Mouse (Mus musculus) embryo, embryonic 9.5 days (tissue): ENCODE results near the gene H13.

Source experiments
- DNase-seq: peaks from one replicate; pipeline ENCODE4 v3.0.0-alpha.2; 2017; ENCODE audit errors: extremely low spot score

The H13 gene

DNA sequence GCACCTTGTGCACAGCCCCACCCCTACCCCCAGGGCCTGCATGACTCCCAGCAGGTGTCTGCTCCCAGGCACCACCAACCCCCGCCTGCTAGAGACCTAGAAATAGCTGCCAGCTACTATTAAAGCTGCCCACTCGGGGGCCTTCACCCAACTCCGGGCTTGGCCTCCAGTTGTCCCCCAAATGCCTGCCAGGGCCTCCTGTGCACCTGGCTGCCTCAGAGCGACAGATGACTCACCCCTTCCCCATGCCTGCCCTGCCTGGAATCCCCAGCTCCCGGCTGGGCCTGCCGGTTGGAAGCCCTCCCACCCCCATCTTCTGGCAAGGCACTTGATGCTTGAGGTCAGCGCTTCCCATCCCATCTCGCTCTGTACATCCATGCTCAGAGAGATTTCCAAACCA, 31.5 kb downstream of the H13 start:
- DNase-seq = no peak

DNA sequence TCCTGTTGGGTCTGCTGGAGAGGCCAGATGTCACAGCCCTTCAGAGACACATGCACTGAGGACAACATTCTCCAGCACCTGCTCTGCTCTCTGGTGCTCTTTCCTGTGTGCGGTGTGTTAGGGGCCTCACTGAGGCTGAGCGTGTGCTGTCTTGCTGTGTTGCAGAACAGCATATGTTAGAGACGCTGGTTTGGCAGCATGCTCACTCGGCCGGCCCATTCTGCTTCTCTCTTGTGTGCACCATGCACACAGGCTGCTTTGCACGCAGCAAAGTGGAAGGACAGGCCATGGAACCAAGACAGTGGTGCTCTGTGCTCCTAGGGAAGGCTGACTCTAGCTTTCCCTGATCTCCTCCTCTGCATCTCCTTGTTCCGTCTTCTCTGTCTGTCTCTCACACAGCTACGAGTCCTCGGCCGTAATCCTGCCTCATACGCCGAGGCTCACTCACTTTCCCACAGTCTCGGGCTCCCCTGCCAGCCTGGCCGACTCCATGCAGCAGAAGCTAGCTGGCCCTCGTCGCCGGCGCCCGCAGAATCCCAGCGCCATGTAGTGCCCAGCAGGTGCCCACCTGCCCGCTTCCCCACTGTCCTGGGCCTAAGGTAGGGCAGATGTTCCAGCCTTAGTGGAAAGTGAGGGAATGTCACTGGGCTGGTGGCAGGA, 34.5 kb downstream of the H13 start:
- DNase-seq = no peak

DNA sequence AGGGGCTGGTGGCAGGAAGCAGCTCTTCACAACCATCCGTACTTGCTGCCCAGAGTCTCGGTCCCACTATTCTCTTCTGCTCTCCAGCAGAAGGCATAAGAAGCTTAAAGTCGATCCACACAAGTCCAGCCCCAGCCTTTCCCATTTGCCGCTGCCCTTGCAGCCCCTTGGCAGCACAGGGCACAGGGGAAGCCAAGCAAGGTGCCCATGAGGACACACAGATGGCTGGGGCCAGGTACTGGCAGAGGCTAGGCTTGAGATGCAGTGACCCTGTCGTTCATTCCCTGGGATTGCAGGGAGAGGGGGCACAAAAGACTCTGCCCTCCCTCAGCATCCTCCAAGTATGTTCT, 35.0 kb downstream of the H13 start:
- DNase-seq = no peak

DNA sequence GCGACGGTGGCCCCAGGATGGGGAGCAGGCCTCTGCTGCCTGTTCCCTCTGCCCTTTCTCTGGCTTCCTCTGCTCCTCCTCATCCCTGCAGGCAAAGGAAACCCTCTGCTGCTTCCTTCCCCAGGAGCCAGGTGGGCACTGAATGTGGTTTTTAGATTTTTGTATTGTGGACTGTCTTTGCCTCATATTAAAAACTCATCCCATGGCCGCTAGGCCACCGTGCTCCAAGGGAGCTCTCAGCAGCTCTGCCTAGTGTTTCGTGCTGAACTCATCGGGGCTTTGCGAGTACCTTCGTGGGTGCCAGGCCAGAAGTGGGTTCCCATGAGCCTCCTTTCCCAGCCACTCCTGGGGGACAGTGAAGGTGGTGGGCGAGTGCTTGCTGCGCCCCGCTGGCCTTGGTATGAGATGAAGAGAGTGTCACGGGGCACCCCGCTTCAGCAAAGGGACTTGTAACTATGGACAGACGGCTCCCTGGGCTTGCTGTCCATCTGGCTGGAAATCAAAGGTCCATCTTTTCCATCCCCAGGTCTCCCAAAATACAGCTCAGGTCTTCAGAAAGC, 35.6 kb downstream of the H13 start:
- no peak for DNase-seq

DNA sequence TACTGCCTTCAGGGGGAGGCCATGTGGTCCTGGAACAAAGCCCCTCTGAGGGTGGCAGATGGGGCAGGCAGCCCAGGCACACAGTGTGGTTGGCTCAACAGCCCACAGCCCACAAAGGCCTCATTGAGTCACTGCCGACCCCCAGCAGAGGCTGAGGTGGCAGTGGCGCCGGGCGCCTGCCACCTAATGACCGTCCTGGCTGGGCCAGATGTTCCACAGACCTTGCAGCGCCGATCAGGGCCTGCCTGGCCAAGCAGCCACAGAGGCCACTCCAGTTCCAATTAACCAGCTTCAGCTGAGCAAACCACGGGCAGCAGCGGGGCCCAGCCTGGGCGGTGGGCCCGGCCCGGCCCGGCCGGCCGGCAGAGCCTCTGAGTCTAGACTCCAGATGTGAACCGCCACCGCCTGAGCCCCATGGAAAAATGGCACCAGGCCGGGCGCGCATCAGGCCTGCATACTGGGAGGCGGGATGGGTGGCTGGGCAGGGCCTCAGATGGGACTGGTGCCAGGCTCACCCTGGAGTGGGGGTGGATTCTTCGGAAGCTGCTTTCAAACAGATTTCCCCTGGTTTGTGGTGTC, 36.8 kb downstream of the H13 start:
- DNase-seq = no peak

DNA sequence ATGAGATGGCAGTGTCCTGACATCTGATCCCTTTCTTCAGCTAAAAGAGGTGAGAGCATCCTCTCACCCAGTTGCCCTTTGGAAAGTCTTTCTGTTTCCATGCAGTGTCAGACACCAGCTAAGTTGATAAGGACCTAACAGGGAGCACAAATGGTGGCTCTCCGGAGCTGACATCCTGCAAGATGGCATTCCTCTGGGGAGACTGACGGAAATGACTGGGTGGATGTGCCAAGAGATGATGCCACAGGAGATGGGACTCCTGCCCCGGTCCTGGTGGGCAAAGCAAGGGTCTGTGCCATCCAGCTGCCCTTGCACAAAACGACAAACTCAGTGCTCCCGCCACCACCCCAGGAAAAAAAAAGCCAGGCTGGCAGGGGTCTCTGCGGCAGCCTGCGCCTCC, 37.9 kb downstream of the H13 start:
- DNase-seq = no peak

DNA sequence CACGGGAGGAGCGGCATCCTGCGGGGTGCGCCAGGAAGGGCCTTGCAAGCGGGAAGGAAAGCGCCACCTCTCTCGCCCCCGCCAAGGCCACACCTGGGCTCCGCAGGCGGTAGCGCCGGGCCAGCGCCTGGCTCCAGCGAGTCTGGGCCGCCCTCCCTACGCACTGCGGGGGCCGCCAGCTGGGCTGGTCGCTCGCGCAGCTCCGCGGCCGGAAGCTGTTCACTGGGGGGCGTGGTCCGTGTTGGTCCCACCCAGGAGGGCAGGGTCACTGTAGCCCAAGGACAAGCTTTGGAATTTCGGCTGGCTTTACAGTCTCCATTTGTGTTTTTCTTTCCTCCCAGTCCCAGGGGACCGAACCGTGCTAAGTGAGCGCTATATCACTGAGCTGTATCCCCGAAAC, 38.4 kb downstream of the H13 start:
- DNase-seq = peak; percentile 92

DNA sequence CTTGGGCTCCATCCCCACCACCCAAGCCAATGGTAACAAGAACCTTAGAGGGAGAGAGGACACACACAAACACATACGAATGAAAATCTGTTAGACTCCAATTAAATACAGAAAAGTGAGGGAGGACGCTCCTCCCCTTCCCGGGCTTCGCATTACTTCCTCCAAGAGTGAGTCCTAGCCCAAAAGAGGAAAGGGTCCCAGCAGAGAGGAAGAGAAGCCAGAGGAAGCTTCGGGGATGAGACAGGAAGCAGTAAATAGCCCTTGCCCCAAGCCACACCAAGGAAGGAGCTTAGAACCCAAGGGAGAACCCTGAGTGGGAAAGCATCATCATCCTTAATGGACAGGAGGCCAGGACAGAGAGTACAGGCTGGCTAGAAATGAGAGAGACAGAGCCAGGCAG, 39.8 kb downstream of the H13 start:
- DNase-seq = no peak

DNA sequence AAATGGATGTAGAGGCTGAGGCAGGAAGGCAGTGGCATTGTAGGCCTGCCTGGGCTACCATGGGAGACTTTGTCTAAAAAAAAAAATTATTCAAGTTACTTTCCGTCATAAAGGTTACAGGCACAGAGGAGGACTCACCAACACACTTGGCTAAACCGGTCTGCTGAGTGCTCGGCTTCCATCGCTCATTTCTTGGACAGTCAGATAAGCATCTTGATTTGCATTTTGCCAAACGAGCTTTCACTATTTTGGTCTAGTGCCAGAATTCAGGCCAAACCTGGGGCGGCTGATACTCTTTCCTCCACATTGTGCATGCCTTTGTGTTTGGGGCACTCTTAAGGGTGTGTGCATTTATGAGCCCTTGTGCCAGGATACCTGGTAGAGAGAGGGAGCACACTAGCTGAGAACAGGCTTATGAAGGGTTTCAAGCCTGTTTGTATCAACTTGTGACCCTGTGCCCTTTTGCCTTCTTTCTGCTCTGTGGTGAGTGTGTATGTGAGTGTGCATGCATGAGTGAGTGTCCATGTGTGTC, 47.0 kb downstream of the H13 start:
- no peak for DNase-seq

DNA sequence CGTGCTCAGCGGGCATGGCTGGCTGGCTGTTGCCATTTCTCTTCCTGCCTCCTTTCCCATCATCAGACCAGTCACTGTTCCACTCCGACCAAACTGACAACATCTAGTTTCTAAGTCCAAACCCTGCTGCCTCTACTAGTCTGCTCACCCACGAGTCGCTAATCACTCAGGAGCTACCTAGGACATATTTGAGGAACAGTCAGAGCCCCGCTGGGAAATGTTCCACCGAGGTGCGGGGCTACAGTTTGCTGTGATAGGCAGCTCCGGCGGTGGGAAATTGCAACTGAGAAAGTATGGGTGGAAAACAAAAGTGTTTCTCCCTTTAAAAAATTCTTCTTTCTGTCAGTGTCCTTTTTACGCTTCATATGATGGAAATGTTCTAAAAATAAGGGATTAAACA, 48.4 kb downstream of the H13 start:
- DNase-seq = no peak

DNA sequence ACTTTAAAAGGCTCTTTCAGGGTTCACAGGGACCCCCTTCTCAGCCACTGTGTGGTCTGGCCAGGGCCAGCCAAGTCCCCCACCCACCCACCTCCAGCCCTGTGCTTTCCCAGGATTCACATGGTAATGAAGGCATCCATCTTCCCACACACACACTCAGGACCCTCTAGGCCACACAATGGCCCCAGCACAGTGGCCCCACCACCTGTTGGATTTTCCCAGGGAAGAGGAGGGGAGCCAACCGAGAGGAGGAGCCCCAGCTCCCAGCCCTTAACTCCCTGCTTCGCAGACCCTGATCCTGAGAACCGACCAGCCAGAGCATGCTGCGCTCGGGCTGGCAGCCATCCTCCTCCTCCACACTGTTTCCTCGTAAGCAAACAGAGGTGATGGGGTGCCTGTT, 48.8 kb downstream of the H13 start:
- no peak for DNase-seq

DNA sequence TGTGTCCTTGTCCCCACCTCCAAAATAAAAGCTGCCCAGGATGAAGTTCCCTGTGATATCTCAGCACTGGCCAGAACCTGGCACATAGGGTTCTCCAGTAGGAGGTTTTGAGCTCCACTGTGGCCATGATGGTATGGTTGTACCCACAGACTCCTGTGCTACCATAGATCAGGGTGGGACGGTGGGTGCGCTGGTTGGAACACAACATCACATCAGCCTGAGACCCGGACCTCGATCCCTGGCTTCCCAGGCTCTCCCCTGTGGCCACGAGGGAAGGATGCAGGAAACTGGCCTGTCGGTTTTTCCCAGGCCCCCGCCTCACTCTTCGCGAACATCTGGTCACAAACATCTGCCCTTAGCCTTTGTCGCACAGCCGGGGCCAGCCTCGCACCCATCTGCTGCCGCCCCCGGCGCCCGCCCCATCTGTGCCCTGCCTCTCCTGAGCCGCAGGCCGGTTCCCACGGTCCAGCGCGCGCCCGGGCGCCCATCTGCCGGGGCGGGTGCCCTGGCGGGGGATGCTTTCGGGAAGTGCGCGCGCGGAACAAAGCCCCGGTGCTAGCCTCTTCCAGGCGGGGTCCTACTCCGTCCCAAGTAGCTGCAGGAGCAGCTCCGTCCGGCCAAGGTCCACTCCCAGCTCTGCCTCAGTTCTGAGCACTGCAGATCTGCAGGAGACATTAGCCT, 54.5 kb downstream of the H13 start:
- peak; percentile 65 for DNase-seq

DNA sequence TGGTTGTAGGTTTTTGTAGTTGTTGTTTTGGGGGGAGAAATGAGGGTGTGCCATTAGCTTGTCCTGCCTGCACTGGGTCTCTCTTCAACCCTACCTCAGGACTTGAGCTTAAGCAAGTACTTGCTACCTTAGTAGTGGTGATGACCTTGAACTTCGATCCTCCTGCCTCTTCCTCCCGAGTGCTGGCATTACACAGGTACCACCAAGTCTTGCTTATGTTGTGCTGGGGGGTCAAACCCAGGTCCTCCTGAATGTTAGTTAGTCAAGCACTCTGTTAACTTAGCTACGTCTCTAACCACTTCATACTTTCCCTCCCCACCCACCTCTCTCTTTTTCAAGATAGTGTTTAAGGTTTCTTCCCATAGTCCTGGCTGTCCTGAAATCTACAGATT, 55.1 kb downstream of the H13 start:
- no peak for DNase-seq

DNA sequence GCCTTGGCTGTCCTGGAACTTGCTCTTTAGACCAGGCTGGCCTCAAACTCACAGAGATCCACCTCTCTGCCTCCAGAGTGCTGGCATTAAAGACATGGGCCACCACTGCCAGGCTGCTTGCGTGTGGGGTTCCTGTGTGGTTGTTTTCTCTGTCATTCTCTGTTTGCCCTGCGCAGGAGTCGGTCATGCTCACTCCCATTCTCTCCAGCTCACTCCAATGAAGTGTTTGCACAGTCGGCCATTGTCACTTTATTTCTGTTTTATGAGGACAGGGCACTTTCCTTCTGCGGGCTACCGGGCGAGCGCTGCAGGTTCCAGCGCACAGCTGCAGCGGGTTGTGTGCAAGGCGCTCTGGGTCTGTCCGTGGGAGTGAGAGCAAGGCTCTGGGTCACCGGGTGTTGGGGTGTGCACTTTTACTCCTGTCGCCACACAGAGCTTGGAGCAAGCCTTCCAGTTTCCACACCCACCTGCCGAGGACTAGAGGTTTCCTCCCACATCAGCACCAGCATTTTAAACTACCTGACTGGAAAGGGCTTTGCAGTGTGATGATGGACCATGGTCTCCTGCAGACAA, 56.0 kb downstream of the H13 start:
- DNase-seq = no peak

DNA sequence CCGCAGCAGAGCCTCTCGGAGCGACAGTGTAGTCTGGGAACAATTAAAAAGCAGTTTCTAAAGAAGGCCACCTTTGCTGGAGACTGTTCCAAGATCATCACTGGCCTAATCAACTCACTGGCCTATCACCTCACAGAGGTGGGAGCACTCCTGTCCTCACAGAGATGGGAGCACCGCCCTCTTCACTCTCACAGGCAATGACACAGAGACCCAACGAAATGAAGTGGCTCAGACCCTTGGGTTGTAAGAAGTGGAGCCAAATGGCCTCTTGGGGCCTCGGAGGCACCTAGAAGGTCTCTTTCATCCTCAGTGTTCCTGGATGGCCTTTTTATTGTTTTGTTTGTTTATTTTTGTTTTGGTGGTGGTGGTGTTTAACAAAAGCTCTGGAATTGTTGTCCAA, 57.0 kb downstream of the H13 start:
- DNase-seq = no peak

DNA sequence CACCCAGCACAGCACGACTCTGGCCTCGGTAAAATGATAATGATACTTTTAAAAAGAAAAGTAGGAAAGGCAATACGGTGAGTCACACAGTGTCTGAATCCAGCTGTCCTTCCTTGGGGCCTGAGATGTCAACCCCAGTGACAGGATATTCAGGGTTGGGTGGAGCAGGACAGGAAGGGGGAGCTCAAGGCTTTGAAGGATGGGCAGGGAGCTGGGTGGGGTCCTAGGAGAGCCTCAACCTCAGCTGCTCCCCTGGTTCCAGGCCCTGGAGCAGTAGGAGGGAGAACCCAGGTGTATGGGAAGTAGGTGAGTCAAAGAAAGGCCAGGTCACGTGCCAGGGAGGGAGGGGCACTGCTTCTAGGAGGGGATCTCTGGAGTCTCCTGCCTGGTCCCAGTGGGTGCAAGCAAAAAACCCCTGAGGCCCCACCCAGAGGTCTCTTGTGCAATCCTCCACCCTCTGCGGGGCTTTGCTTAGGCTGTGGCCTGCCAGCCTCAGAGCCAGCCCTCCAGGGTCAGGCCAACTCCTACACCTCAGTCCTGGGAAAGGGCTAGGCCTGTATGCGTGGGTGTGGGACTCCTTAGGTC, 57.6 kb downstream of the H13 start:
- no peak for DNase-seq

DNA sequence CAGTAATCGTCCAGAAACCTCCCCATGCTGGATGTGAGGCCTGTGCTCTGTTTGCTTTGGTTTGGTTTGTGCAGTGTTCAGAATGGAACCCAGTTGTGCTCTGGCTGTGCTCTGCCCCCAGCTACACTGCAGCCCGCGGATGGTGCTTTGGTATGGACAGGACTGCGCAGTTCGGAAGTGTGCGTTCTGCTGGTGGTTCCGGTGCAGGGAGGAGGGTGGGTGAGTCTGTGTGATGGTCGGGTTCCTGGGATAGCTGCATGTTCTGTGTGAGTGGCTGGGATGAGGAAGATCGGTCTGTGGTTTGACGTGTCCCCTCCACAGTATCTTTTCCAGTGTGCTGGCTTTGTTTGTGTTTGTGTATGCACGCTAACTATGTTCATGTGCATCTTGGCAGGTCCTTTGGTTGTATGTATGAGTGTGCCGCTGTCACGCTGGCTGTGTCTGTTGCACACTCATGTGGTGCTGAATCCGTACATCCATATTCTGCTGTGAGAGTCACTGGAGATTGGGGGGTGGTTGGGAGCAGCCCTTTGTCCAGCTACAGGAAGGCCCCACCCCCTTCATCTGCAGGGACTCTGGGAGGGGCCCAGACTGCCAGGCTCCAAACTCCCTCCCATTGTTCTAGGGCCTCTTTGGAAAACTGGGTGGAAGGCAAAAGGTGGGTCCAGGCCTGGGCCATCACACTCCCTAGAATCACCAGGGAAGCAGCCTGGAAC, 58.7 kb downstream of the H13 start:
- DNase-seq = no peak

DNA sequence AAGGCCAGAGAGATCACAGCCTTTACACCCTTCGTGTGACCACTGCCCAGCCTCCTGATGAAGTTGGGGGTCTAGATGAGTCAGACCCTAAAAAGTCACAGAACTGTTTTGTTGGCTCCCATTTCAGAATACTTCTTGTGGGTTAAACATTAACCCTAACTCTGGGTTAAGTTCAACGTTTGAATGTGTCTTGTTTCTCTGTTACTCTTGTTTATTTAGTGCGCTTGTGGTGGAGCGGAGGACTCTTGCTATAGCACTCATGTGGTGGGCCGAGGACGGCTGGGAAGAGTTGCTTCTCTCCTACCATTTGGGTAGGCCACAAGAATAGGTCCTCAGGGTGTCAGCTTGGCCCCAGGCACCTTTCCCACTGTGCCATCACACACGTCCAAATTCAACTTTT, 59.3 kb downstream of the H13 start:
- no peak for DNase-seq

DNA sequence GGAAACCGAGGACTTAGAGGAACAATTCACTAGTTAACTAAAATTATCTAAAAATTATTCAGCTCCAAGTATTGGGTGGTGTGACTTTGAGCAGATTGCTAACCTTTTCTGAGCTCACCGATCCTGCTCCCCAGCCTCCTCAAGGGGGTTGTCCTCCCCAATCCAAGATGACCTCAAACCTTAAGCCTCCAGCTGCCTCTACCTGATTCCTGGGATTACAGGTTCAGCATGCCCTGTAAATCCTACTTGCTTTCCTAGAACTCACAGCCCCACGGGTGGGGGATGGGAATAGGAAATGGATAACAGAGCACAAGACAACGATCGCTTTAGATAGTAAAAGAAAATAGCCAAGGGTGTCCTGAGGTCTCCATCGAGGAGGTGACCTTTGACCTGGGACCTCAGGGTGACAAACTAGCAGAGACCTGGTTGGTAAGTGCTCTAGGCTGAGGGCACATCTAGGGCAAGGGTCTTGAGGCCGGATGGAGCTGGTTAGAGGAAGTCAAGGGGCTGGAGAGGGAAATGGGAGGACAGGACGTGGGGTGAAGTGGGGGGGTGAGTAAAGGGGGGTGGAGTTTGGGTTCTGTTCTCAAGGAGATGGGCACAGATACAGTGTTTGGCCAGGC, 59.9 kb downstream of the H13 start:
- DNase-seq = peak; percentile 79

DNA sequence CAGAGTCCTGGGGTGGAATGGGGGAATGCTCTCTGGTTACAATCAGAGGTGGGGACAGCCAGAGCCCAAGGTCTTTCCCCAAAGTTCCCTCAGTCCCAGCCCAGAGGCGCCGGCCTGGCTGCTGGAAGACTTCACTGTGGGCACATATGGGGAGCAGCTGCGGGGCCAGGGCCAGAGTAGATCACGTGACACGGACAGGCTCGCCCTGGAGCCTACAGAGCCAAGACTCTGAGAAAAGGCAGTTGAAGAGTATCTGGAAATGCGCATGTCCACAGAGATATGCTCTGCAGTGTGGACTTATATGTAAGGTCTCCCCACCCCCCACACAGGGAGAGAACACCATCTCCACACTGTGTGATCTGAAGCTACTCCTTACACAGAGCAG, 60.4 kb downstream of the H13 start:
- no peak for DNase-seq

DNA sequence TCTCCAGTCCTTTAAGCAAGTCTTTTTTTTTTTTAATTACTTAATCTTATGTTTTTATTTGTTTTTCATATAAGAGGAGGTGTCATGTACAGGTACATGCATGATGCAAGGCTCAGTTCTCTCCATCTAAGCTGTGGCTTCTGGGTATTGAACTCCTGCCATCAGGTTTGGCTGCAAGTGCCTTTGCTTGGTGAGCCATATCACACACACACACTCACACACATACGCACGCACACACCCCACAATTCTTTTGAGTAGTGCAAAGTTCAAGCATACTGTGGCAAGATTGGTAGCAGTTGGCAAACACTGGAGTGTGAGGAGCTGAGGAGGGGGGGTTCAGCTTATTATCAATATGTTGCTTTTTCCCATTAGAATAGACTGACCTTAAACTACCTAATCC, 63.9 kb downstream of the H13 start:
- no peak for DNase-seq
